Mouse (Mus musculus) cerebellum, adult 2 months (tissue): ENCODE data around the gene Kcnk7.

Experiments used
- CTCF ChIP-seq: fragments of 200-500 bp; IDR thresholded peaks from 2 replicates; pipeline ENCODE4 v1.5.1; 2011; ENCODE audit warnings: low read depth, mild to moderate bottlenecking, control low read depth, low read length, moderate library complexity, borderline replicate concordance; ENCODE audit not compliant: insufficient read depth
- POLR2A ChIP-seq: fragments of 200-500 bp; IDR thresholded peaks from 2 replicates; pipeline ENCODE4 v1.6.1; 2011; ENCODE audit warnings: low read length, control low read depth, borderline replicate concordance; ENCODE audit not compliant: insufficient read depth

GRCm38 (mm10) chr19:5662310-5662709 lies 41.9 kb upstream of the Kcnk7 start:
- TF ChIP-seq POLR2A: no peak
- TF ChIP-seq CTCF: no peak
